Mouse (Mus musculus) embryonic facial prominence, embryonic 10.5 days (tissue): Measurements from ENCODE around the gene Rnf213. TPM values are rescaled to one million over a fixed set of nuclear protein-coding genes. Genes with fewer than 3 reads are reported as not detected.

Experiments used
- DNase-seq: peaks from one replicate; pipeline ENCODE4 v3.0.0-alpha.2; 2017; ENCODE audit warnings: low spot score
- H3K27ac ChIP-seq: fragments of 300-500 bp; sonication (generic); replicated peaks from 2 replicates; pipeline ENCODE4 v1.5.1; 2016; ENCODE audit warnings: mild to moderate bottlenecking
- H3K27me3 ChIP-seq: fragments of 300-500 bp; sonication (generic); replicated peaks from 2 replicates; pipeline ENCODE4 v1.6.1; 2016; ENCODE audit warnings: low read depth, mild to moderate bottlenecking; ENCODE audit not compliant: poor library complexity, severe bottlenecking
- H3K36me3 ChIP-seq: fragments of 300-500 bp; sonication (generic); replicated peaks from 2 replicates; pipeline ENCODE4 v1.6.1; 2016; ENCODE audit warnings: mild to moderate bottlenecking, moderate library complexity
- H3K4me1 ChIP-seq: fragments of 300-500 bp; sonication (generic); 2 replicates; pipeline ENCODE4 v1.6.1; 2016
- H3K4me3 ChIP-seq: fragments of 300-500 bp; sonication (generic); 2 replicates; pipeline ENCODE4 v1.5.1; 2016; ENCODE audit warnings: mild to moderate bottlenecking, moderate library complexity
- H3K9me3 ChIP-seq: fragments of 300-500 bp; sonication (generic); 2 replicates; pipeline ENCODE4 v1.6.1; 2016; ENCODE audit warnings: mild to moderate bottlenecking
- WGBS: fragments of 180-500 bp; shearing (Covaris S2); methylation state at CpG from one replicate; pipeline ENCODE4 v1.1.7; 2016; 5-methylcytosine and 5-hydroxymethylcytosine counted together
- polyA plus RNA-seq: library from polyadenylated mRNA; unstranded; fragments of >200 nt; fragmentation: Nextera tagmentation; extraction: Ambion mirVana; gene quantifications from 2 replicates; pipeline ENCODE4 v1.2.1, GENCODE M21; 2016

Gene Rnf213
- 1.4 TPM in 2 replicates for polyA plus RNA-seq

GRCm38 (mm10) chr11:119392800-119393482, at the start of gene Rnf213:
TSS of gene Rnf213 (plus strand) at chr11:119393100.
- Histone ChIP-seq H3K36me3 (no peaks in the 10 kb centered on the region), H3K4me3 (peak within 1 kb of the TSS; percentile 55), H3K9me3 (no peaks in the 10 kb centered on the region), H3K27ac (no peak within 1 kb of the TSS; the same call in 1 of the 2 replicates), H3K4me1 (peaks cover 36% of the 10 kb centered on the region), H3K27me3 (peaks cover 95% of the 10 kb centered on the region)
- WGBS = 1% methylated on average over 19 of the region's 19 CpGs
- DNase-seq = peak; percentile 69

DNA sequence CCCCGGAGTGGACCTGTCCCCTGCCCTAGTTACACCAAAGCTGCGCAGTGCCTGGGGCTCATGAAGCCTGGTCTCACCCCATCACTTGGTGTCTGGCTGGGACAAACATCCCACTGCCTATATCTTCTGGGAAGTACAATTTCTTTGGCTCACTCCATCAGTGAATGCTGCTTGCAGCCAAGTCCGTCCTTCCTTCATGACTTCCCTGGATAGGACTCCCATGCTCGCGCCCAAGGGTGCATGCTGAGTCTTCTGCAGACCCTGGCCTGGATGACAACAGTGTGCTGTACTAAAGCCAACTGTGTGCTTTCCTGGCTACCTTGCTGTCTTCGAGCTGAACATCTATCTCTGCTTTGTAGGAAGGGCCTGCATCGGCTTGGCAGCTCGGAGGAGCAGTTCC, 48.7 kb upstream of the Rnf213 start:
- DNase-seq = no peak
- 0 out of 2 replicates have a peak, but pooled peaks cover 7% of the 10 kb centered on the region for H3K4me1 ChIP-seq
- no peak overlapping the region for H3K4me3 ChIP-seq
- no peaks in the 10 kb centered on the region for H3K27me3 ChIP-seq
- H3K9me3 ChIP-seq = no peaks in the 10 kb centered on the region
- no peak overlapping the region for H3K27ac ChIP-seq
- 88% methylated on average over 8 of the region's 8 CpGs for WGBS
- peaks cover 15% of the 10 kb centered on the region; the same call in 1 of the 2 replicates for H3K36me3 ChIP-seq

- no peaks in the 10 kb centered on the region for H3K27me3 ChIP-seq
- 73% methylated on average over 6 of the region's 6 CpGs for WGBS
- H3K36me3 ChIP-seq = peaks cover 19% of the 10 kb centered on the region; the same call in 1 of the 2 replicates
- 0 out of 2 replicates have a peak, but pooled peaks cover 2% of the 10 kb centered on the region for H3K4me1 ChIP-seq
- DNase-seq = no peak
- no peak overlapping the region for H3K27ac ChIP-seq
- no peak overlapping the region for H3K4me3 ChIP-seq
- H3K9me3 ChIP-seq = no peaks in the 10 kb centered on the region
Measured at GRCm38 (mm10) chr11:119344865-119345264, 48.0 kb upstream of the Rnf213 start.

DNA sequence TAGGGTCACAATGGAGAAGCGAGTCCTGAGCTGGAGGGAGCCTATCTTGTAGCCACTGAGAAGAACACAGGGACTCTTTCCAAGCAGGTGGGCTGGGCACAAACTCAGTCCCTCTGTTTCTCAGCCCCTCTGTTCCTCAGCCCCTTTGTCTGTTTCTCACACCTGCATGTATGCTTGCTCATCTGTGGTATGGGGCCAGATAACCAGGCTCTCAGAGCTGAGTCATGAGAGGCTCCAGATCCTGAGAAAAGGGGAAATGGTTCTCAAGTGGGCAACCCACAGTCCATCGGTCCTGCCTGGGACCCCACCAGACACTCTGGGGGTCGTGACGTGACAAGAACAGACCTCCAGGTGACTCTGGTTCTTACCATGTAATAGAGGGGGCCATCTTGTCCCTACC, 45.8 kb upstream of the Rnf213 start:
- Histone ChIP-seq H3K9me3 (no peaks in the 10 kb centered on the region), H3K4me3 (no peak overlapping the region), H3K36me3 (peaks cover 19% of the 10 kb centered on the region; the same call in 1 of the 2 replicates), H3K27ac (no peak overlapping the region), H3K4me1 (0 out of 2 replicates have a peak, but pooled peaks cover 2% of the 10 kb centered on the region), H3K27me3 (no peaks in the 10 kb centered on the region)
- WGBS = 94% methylated on average over 4 of the region's 4 CpGs
- no peak for DNase-seq

- Histone ChIP-seq H3K9me3 (no peaks in the 10 kb centered on the region), H3K36me3 (0 out of 2 replicates have a peak, but pooled peaks cover 7% of the 10 kb centered on the region), H3K27me3 (peaks cover 11% of the 10 kb centered on the region; the same call in 1 of the 2 replicates), H3K27ac (no peak overlapping the region), H3K4me3 (no peak overlapping the region), H3K4me1 (peaks cover 31% of the 10 kb centered on the region)
- WGBS = 83% methylated on average over 7 of the region's 7 CpGs
- DNase-seq = no peak
Measured at GRCm38 (mm10) chr11:119352113-119352512, 40.8 kb upstream of the Rnf213 start.

DNA sequence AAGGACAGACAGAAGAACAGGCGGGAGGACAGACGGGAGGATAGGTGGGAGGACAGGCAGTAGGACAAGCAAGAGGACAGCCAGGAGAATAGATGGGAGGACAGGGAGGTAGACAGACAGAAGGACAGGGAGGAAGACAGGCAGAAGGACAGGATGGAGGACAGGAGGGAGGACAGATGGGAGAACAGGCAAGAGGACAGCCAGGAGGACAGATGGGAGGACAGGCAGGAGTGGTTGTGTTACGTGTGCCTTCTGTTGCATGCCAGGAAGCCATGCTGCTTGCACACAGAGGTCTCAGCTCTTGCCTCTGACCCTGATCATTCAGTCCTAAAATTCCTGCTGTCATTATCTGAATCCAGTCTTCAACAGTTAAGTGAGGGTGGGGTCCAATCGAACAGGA, 39.0 kb upstream of the Rnf213 start:
- Histone ChIP-seq H3K27ac (no peak overlapping the region), H3K27me3 (peaks cover 11% of the 10 kb centered on the region; the same call in 1 of the 2 replicates), H3K4me3 (no peak overlapping the region), H3K4me1 (peaks cover 31% of the 10 kb centered on the region), H3K36me3 (peaks cover 12% of the 10 kb centered on the region), H3K9me3 (no peaks in the 10 kb centered on the region)
- WGBS = 84% methylated on average over 4 of the region's 4 CpGs
- no peak for DNase-seq

DNA sequence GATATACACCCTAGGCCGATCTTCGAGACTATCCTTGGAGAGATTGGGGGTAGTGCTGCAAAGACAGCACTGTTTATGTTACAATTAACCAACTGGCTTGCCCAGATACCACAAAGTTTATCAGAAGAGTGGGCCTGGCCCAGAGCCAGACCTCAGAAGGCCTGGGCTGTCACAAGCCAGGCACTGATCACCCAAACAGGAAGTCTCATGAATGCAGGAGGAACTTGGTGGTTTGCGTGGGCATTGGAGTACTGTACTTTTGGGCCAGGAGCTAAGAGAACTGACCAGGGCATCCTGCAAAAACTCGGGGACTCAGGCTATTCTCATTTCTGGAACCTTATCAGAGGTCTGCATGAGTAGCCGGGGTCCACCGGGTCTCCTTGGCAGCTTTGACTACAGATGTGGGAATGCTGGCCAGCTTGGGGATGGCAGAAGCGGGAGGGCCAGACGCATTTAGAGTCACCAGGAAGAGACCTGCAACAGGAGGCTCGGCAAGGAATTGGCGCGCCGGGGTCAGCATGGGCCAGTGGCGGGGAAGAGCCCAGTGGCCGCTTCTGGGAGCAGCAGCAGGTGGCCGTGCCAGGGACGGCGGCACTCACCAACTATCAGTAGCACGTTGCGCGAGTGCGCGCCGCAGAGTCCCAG, 38.0 kb upstream of the Rnf213 start:
- 7% methylated on average over 23 of the region's 23 CpGs for WGBS

DNA sequence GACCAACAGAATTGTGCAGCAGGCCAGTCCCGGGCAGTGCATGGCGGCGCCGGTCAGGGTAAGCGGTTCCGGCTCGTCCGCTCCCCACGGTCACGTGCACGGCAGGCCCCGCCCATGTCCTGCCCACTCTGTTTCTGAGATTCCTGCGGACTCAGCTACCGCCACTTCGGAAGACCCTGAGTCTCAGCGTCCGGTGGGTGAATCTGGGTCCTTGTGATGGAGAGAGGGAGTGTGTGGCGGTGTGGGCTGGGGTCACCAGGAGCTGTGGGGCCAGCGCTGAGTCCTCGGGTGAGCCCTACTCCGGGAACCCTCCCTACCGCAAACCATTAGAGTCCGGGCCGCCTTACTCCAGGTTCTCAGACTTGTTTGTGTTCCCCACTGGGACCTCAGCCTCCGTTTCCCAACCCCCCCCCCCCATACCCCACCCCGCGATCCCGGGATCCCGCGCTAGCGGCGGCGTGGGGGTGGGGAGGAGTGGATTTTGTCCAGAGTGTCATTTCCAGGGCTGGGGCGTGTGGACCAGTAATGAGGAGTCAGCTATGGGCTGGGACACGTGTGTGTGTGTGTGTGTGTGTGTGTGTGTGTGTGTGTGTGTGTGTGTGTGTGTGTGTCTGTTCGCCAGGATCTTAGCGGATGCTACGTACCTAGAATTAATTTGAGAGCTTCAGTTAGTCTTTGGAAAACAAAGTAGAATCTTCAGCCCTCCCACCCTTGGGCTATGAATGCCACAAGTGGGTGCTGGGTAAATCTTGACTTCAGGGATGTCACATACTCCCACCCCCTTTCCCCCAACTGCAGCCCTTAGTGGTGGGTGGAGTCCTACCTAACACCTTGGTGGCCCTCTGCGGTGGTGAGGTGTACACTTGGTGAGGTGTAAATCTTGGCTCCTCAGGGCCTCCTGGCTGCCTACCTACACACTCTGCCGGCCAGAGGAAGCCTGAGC, 37.2 kb upstream of the Rnf213 start, which contains the start of the genes Sgsh and Slc26a11:
TSS of gene Sgsh (minus strand) at position 94 of the 943 bp plus-strand sequence.
TSS of gene Slc26a11 (plus strand) at position 115 of the 943 bp plus-strand sequence.
- WGBS = 4% methylated on average over 40 of the region's 40 CpGs
- H3K4me1 ChIP-seq = peaks cover 31% of the 10 kb centered on the region

More for the DNA sequence above, 38.0 kb upstream of the Rnf213 start:
- Histone ChIP-seq H3K27ac (peak overlapping the region; percentile 86), H3K4me3 (peak overlapping the region; percentile 85), H3K27me3 (peaks cover 11% of the 10 kb centered on the region; the same call in 1 of the 2 replicates), H3K4me1 (peaks cover 31% of the 10 kb centered on the region), H3K9me3 (no peaks in the 10 kb centered on the region), H3K36me3 (peaks cover 17% of the 10 kb centered on the region)
- DNase-seq = no peak

DNA sequence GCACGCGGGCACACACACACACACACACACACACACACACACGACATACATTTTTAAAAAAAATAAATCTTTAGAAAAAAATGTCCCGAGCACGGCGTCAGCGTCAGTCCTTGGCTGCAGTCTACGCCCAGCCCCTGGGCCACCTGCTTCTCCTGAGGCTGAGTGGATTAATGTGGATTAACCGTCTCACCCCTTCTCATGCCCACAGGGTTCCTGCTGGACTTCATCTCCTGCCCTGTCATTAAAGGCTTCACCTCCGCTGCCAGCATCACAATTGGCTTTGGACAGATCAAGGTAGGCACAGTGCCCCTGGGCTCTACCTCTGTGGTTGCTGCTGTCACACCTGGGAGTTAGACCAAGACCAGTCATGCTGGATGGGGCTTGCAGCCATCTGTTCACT, 33.8 kb upstream of the Rnf213 start:
- Histone ChIP-seq H3K9me3 (no peaks in the 10 kb centered on the region), H3K4me1 (peaks cover 40% of the 10 kb centered on the region), H3K27ac (no peak overlapping the region), H3K27me3 (peaks cover 2% of the 10 kb centered on the region; the same call in 1 of the 2 replicates), H3K36me3 (peaks cover 42% of the 10 kb centered on the region), H3K4me3 (no peak overlapping the region)
- no peak for DNase-seq
- WGBS = 85% methylated on average over 10 of the region's 10 CpGs

More for the DNA sequence above, 37.2 kb upstream of the Rnf213 start, which contains the start of the genes Sgsh and Slc26a11:
- H3K27me3 ChIP-seq = peaks cover 11% of the 10 kb centered on the region; the same call in 1 of the 2 replicates
- no peaks in the 10 kb centered on the region for H3K9me3 ChIP-seq
- peaks cover 22% of the 10 kb centered on the region for H3K36me3 ChIP-seq
- peak within 1 kb of the TSS; percentile 86 for H3K27ac ChIP-seq
- DNase-seq = peak; percentile 92
- H3K4me3 ChIP-seq = peak within 1 kb of the TSS; percentile 85

DNA sequence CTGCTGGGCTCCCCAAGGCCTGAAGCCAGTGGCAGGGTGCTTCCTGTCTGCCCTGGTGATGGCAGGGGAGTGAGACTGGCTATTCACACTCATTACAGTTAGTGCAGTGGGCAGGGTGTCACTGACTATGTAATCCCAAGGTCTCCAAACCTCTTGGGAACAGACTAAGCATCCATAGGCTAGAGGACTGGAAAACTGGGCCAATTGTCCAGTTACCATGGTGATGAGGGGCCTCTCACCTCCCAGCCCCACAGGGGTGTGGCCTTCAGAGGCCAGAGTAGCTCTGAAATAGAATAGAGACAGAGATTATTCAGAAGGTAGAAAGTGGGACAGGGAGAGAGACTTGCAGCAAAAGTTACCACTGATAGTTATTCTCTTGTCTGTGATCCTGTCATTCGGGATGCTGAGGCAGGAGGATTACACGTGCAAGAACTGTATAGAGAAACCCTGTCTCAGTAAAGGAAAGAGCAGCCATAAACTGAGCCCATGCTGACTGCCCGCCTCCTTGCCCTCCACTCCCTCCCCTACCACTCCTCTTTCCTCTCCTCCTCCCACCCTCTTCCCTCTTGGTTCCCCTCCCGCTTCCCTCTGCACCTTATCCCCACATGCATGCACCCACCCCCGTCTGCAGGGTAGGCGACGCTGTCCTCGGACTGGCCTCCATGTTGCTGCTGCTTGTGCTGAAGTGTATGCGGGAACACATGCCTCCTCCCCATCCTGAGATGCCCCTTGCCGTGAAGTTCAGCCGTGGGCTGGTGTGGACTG, 29.9 kb upstream of the Rnf213 start:
- WGBS = 33% methylated on average over 11 of the region's 11 CpGs
- peak overlapping the region; percentile 39 for H3K4me3 ChIP-seq
- no peaks in the 10 kb centered on the region for H3K27me3 ChIP-seq
- H3K36me3 ChIP-seq = peaks cover 69% of the 10 kb centered on the region
- DNase-seq = no peak
- peaks cover 16% of the 10 kb centered on the region for H3K4me1 ChIP-seq
- H3K9me3 ChIP-seq = no peaks in the 10 kb centered on the region
- H3K27ac ChIP-seq = peak overlapping the region; percentile 61

GRCm38 (mm10) chr11:119363534-119364145, 29.3 kb upstream of the Rnf213 start:
- Histone ChIP-seq H3K27ac (peak overlapping the region; percentile 54; the same call in 1 of the 2 replicates), H3K27me3 (no peaks in the 10 kb centered on the region)
- 32% methylated on average over 11 of the region's 11 CpGs for WGBS

More at GRCm38 (mm10) chr11:119363534-119364145, 29.3 kb upstream of the Rnf213 start:
- Histone ChIP-seq H3K4me3 (peak overlapping the region; percentile 39), H3K4me1 (peaks cover 16% of the 10 kb centered on the region), H3K9me3 (no peaks in the 10 kb centered on the region), H3K36me3 (peaks cover 72% of the 10 kb centered on the region)
- peak; percentile 83 for DNase-seq
